Mouse (Mus musculus): ENCODE data around the gene Zfp87. TPM values are rescaled to one million over a fixed set of nuclear protein-coding genes. Genes with fewer than 3 reads are reported as not detected.

Gene Zfp87
- polyA plus RNA-seq, 1 experiment from 2014 or later, result 26.5 TPM

DNA sequence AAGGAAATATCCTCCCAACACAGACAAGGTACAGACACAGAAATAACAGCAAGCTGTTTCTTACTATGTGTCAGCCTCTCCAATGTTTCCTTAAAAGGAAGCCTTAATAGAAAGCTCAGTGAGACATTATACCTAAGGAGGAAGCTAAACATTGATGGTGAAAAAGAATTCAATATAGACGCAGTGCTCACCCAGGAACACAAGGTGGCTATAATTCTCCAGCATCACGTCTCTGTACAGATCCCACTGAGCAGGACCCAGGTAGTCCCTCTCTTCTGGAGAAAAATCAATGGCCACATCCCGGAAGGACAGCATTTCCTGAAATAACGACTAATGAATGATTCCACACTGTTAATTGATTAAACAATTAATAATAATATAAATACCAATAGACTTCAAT is 44.4 kb downstream of the Zfp87 start:
- 72% methylated on average over 4 of the region's 4 CpGs for WGBS
- no peaks in the 10 kb centered on the region for H3K36me3 ChIP-seq
- peaks cover 7% of the 10 kb centered on the region; the same call in 1 of the 2 replicates for H3K4me1 ChIP-seq (replicated peaks)
- no peaks in the 10 kb centered on the region for H3K9me3 ChIP-seq
- H3K4me3 ChIP-seq, result no peak overlapping the region
- H3K27ac ChIP-seq, result no peak overlapping the region
- H3K27me3 ChIP-seq (ENCODE audit: insufficient read depth, poor library complexity, severe bottlenecking), result no peaks in the 10 kb centered on the region
- DNase-seq (ENCODE audit: low spot score), result no peak

DNA sequence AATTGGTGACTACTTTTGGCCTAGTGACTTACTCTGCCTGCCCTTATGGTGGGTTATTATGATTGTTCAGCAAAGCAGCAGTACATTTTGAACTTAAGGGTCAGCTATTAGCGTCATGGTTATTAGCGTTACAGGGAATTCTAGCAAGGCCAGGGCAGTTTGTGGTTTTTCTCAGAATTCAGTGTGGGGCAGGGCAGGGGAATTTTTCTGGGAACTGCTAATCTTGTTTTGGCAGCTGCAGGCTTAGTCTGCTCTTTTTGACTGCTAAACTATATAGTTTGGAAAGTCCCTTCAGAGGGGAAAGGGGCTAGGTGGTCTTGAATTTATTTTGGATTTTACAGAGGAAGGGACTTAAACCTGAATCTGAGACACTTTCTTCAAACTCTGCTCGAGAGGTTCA is 56.7 kb downstream of the Zfp87 start:
- Histone ChIP-seq H3K36me3 (peaks cover 10% of the 10 kb centered on the region), H3K27ac (no peak overlapping the region), H3K27me3 (ENCODE audit: insufficient read depth, poor library complexity, severe bottlenecking) (no peaks in the 10 kb centered on the region), H3K4me3 (no peak overlapping the region), H3K9me3 (no peaks in the 10 kb centered on the region), H3K4me1 (replicated peaks) (no peaks in the 10 kb centered on the region)
- no peak for DNase-seq (ENCODE audit: low spot score)
- WGBS, result 85% methylated on average over 3 of the region's 3 CpGs

Other genes starting within 250 kb of the Zfp87 start
- gene Zfp458, start 247.7 kb downstream of the Zfp87 start, polyA plus RNA-seq (2016; fragmentation: Nextera tagmentation; extraction: Ambion mirVana), result 1.5 and 2.0 TPM in 2 replicates
- gene Zfp457, start 219.7 kb downstream of the Zfp87 start, polyA plus RNA-seq (2016; fragmentation: Nextera tagmentation; extraction: Ambion mirVana), result 0.27 and 0.52 TPM in 2 replicates
- gene Zfp595, start 193.6 kb downstream of the Zfp87 start, polyA plus RNA-seq (2016; fragmentation: Nextera tagmentation; extraction: Ambion mirVana), result 1.1 and 1.5 TPM in 2 replicates
- not detected in 2 replicates for gene Gm28044, start 165.6 kb downstream of the Zfp87 start, polyA plus RNA-seq (2016; fragmentation: Nextera tagmentation; extraction: Ambion mirVana)
- gene Zfp953, start 165.6 kb downstream of the Zfp87 start, polyA plus RNA-seq (2016; fragmentation: Nextera tagmentation; extraction: Ambion mirVana), result 0.68 and 0.69 TPM in 2 replicates
- gene Gm28041, start 150.4 kb downstream of the Zfp87 start, polyA plus RNA-seq (2016; fragmentation: Nextera tagmentation; extraction: Ambion mirVana), result not detected in 2 replicates
- gene Zfp456, start 150.4 kb downstream of the Zfp87 start, polyA plus RNA-seq (2016; fragmentation: Nextera tagmentation; extraction: Ambion mirVana), result 0.73 and 0.93 TPM in 2 replicates
- 3.7 and 5.9 TPM in 2 replicates for gene Zfp429, start 126.4 kb downstream of the Zfp87 start, polyA plus RNA-seq (2016; fragmentation: Nextera tagmentation; extraction: Ambion mirVana)
- 0.92 and 1.7 TPM in 2 replicates for gene Zfp459, start 104.8 kb downstream of the Zfp87 start, polyA plus RNA-seq (2016; fragmentation: Nextera tagmentation; extraction: Ambion mirVana)
- 5.7 and 7.2 TPM in 2 replicates for gene Zfp874a, start 74.6 kb downstream of the Zfp87 start, polyA plus RNA-seq (2016; fragmentation: Nextera tagmentation; extraction: Ambion mirVana)
- gene Zfp874b, start 41.9 kb downstream of the Zfp87 start, polyA plus RNA-seq (2016; fragmentation: Nextera tagmentation; extraction: Ambion mirVana), result 1.4 and 1.5 TPM in 2 replicates
- gene Zfp58, start 25.6 kb downstream of the Zfp87 start, polyA plus RNA-seq (2016; fragmentation: Nextera tagmentation; extraction: Ambion mirVana), result 12.9 and 14.2 TPM in 2 replicates
- not detected in 2 replicates for gene Gm26965, start within 50 bp of the Zfp87 start, polyA plus RNA-seq (2016; fragmentation: Nextera tagmentation; extraction: Ambion mirVana)
- gene Zfp748, start 27.7 kb upstream of the Zfp87 start, polyA plus RNA-seq (2016; fragmentation: Nextera tagmentation; extraction: Ambion mirVana), result 15.1 and 15.4 TPM in 2 replicates
- gene Zfp729b, start 83.5 kb upstream of the Zfp87 start, polyA plus RNA-seq (2016; fragmentation: Nextera tagmentation; extraction: Ambion mirVana), result 2.2 and 3.5 TPM in 2 replicates
- not detected in 2 replicates for gene Gm49345, start 111.6 kb upstream of the Zfp87 start, polyA plus RNA-seq (2016; fragmentation: Nextera tagmentation; extraction: Ambion mirVana)
- 1.5 and 2.2 TPM in 2 replicates for gene Zfp729a, start 111.6 kb upstream of the Zfp87 start, polyA plus RNA-seq (2016; fragmentation: Nextera tagmentation; extraction: Ambion mirVana)
- gene Zfp738, start 160.9 kb upstream of the Zfp87 start, polyA plus RNA-seq (2016; fragmentation: Nextera tagmentation; extraction: Ambion mirVana), result 9.0 and 11.8 TPM in 2 replicates
- gene Zfp65, start 203.0 kb upstream of the Zfp87 start, polyA plus RNA-seq (2016; fragmentation: Nextera tagmentation; extraction: Ambion mirVana), result 5.0 and 6.0 TPM in 2 replicates
- 4.5 and 4.6 TPM in 2 replicates for gene Zfp85, start 229.1 kb upstream of the Zfp87 start, polyA plus RNA-seq (2016; fragmentation: Nextera tagmentation; extraction: Ambion mirVana)

All from hindbrain, embryonic 10.5 days (tissue).